Mouse (Mus musculus) layer of hippocampus, adult 6 months (tissue): Measurements from ENCODE around the gene A1bg. TPM values are rescaled to one million over a fixed set of nuclear protein-coding genes. Genes with fewer than 3 reads are reported as not detected.

ENCODE experiments used
- long read RNA-seq, 2 experiments: library from polyadenylated mRNA; unstranded; transcript quantifications; one replicate each; pipeline ENCODE4 v2.0.0; 2019 to 2020
- polyA plus RNA-seq: library from polyadenylated mRNA; unstranded; fragments of <200 nt; fragmentation: Nextera tagmentation; gene quantifications from 2 replicates; pipeline ENCODE4 v1.2.3, GENCODE M21; 2021

The A1bg gene
- not detected in 2 replicates for polyA plus RNA-seq
- long read RNA-seq, experiment 1 = 0 reads
- long read RNA-seq, experiment 2, partial matches to known transcripts = 0 of 1 reads
- long read RNA-seq, experiment 2, other reads (novel, unspliced or antisense) = 1 of 1 reads

DNA sequence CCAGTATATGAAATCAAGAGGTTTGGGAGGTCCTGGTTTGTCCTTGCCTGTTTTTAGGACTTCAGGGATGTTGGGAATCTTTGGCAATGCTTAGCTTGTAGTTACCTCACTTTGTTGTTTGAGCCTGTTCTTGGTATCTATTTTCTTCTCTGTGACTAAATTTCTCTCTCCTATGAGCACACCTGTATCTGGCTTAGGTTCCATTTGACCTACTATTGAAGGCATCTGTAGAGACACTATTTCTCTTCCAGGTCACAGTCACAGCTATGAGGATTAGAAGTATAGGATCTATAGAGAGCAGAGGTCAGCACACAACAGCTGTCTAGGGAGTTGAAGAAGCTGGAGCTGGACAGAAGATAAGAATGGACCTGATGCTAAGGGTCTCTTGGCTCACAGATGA, at the start of gene A1bg:
Gene A1bg (minus strand): TSS at position 101 of the 400 bp plus-strand sequence.

DNA sequence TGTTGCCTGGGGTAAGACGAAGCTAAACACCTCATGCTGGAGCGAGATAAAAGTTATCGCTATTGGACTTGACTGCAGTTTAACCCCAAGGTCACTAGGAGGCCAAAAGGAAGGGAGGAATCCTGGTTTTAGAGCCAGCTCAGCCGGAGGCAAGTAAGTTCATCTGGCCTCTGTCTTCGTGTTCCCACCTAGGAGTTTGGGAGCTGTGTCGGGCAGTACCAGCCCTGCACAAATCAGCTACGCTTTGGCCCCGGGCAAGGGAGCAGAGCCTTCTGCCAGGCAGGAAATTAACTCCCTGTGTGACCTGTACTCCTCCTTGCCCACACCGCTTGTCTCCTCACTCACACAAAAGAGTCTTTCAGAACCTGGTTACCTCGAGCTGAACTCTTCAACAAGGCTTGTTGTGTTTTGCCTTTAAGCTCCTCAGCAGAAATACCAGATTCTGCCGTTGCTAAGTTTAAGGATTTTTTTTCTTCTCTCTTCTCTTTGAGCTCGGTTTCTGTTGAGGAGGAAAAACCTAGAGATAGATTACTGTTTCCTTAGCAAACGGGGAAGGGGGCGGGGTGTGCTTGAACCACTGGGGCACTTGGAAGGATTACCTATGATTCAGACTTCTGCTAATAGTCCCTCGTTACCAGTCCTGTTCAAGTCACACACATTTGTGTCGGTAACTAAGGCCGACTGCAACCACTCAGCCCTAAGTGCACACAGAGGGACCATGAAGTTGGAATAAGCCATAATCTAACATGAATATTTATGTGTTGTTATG, 69.4 kb downstream of the A1bg start, which contains the start of gene Fam84b:
Gene Fam84b (minus strand): TSS at position 548 of the 769 bp plus-strand sequence.

Other genes starting within 250 kb of the A1bg start
- 3.1 and 4.2 TPM in 2 replicates for gene Fam84b, start 69.2 kb downstream of the A1bg start, polyA plus RNA-seq